Mouse (Mus musculus) urinary bladder, postnatal 4 days (tissue): ENCODE measurements around the gene Gm10382.
"Not testable (repeated sequence)": the region's sequence is repeated elsewhere in the genome, so short reads cannot be mapped to it uniquely, and the experiment has no call there.

Experiments
- DNase-seq, 2 experiments: peaks; one replicate each; pipeline ENCODE4 v3.0.0; 2021 to 2022; ENCODE audit warnings: low spot score in 2 of 2

Gene Gm10382

GRCm38 (mm10) chr5:125418636-125419035, 29.5 kb downstream of the Gm10382 start:
- no peak for DNase-seq

GRCm38 (mm10) chr5:125419124-125419523, 30.0 kb downstream of the Gm10382 start:
- DNase-seq, result no peak

GRCm38 (mm10) chr5:125425698-125426276, 36.7 kb downstream of the Gm10382 start:
- no peak for DNase-seq

- no peak for DNase-seq
Measured at GRCm38 (mm10) chr5:125426343-125426742, 37.2 kb downstream of the Gm10382 start.

GRCm38 (mm10) chr5:125432324-125432723, 43.2 kb downstream of the Gm10382 start:
- DNase-seq, result not testable (repeated sequence)

GRCm38 (mm10) chr5:125433793-125434337, 44.7 kb downstream of the Gm10382 start, which contains the start of gene Dhx37:
Dhx37 (minus strand) TSS chr5:125434121.
- DNase-seq, result peak; percentile 90 to 95

GRCm38 (mm10) chr5:125434347-125434746, 45.2 kb downstream of the Gm10382 start:
- DNase-seq, result not testable (repeated sequence)
